Mouse (Mus musculus): ENCODE results near the gene Eif4b. TPM values are rescaled to one million over a fixed set of nuclear protein-coding genes. Genes with fewer than 3 reads are reported as not detected.
"Not testable (repeated sequence)": the region's sequence is repeated elsewhere in the genome, so short reads cannot be mapped to it uniquely, and the experiment has no call there.

The Eif4b gene
- polyA plus RNA-seq, 1 experiment from 2014 or later, result 46.5 TPM

GRCm38 (mm10) chr15:102079924-102080323 is 6.4 kb downstream of the Eif4b start:
- not testable (repeated sequence) for ATAC-seq (ENCODE audit: low FRiP score, low TSS enrichment); H3K4me1 ChIP-seq (replicated peaks; ENCODE audit: control insufficient read depth, insufficient read depth); H3K4me3 ChIP-seq (ENCODE audit: low read depth, low read length); H3K9me3 ChIP-seq (ENCODE audit: control insufficient read depth, low read length); H3K27me3 ChIP-seq (ENCODE audit: control insufficient read depth, insufficient read depth, low read length); H3K9ac ChIP-seq (ENCODE audit: low read length); H3K27ac ChIP-seq (replicated peaks); H3K36me3 ChIP-seq (ENCODE audit: control insufficient read depth, insufficient read depth, low read length); DNase-seq (ENCODE audit: low spot score); H3K4me2 ChIP-seq (replicated peaks; ENCODE audit: low read depth)
- 70% methylated on average over 8 of the region's 8 CpGs for WGBS
- peak; percentile 20; the same call in 1 of the 2 replicates for TF ChIP-seq CTCF (IDR thresholded peaks at IDR 0.05; ENCODE audit: low read depth)

DNA sequence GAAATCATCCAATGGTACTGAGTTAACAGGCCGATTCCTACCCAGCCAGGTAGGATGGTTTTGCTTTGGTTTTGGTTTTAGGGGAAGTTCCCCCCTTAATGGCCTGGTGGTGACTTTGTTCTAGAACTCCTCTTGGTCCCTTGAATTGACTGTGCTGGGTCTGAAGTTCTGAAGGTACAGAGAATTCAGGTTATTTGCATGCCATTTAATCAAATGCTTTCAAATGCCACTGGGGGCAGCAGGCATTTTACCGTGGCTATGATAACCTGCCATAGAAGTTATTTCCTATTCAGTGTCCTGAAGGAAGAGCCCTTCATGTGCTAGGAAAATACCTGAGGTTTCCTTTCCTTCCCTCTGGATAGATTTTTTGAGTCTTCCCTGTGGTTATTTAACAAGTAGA is 6.9 kb downstream of the Eif4b start:
- peak; percentile 46 for TF ChIP-seq CTCF (IDR thresholded peaks at IDR 0.05; ENCODE audit: low read depth)
- TF ChIP-seq EP300 (optimal IDR thresholded peaks at IDR 0.05), result no peak
- H3K9ac ChIP-seq (ENCODE audit: low read length), result no peak overlapping the region
- H3K4me3 ChIP-seq (ENCODE audit: low read depth, low read length), result no peak overlapping the region
- H3K4me1 ChIP-seq (replicated peaks; ENCODE audit: control insufficient read depth, insufficient read depth), result no peaks in the 10 kb centered on the region
- H3K36me3 ChIP-seq (ENCODE audit: control insufficient read depth, insufficient read depth, low read length), result peaks cover 6% of the 10 kb centered on the region
- no peak overlapping the region for H3K4me2 ChIP-seq (replicated peaks; ENCODE audit: low read depth)
- DNase-seq (ENCODE audit: low spot score) (no peak), ATAC-seq (ENCODE audit: low FRiP score, low TSS enrichment) (no peak)
- WGBS, result 49% methylated on average over 2 of the region's 2 CpGs
- no peaks in the 10 kb centered on the region for H3K9me3 ChIP-seq (ENCODE audit: control insufficient read depth, low read length)
- no peaks in the 10 kb centered on the region for H3K27me3 ChIP-seq (ENCODE audit: control insufficient read depth, insufficient read depth, low read length)
- no peak overlapping the region for H3K27ac ChIP-seq (replicated peaks)

DNA sequence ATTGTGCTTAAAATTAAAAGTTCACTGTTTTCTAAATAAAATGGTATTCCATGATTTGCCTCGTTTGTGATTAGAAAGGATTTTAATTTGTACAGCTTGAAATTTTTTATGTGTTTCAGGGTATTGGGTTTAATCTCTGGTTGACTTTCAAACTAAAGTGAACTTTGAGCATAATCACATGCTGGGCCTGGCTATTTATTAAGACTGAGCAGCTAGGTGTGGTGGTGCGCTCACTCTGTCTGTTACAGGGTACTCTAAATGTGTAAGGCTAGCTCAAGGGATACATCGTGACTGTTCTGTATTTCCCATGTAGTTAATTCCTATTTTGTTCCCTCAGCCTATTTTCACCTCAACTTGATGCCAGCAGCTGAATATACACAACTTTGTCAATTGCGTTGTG is 8.6 kb downstream of the Eif4b start:
- no peaks in the 10 kb centered on the region for H3K4me1 ChIP-seq (replicated peaks; ENCODE audit: control insufficient read depth, insufficient read depth)
- H3K4me2 ChIP-seq (replicated peaks; ENCODE audit: low read depth), result no peak overlapping the region
- TF ChIP-seq EP300 (optimal IDR thresholded peaks at IDR 0.05) (no peak), CTCF (IDR thresholded peaks at IDR 0.05; ENCODE audit: low read depth) (no peak)
- peaks cover 13% of the 10 kb centered on the region for H3K36me3 ChIP-seq (ENCODE audit: control insufficient read depth, insufficient read depth, low read length)
- no peak overlapping the region for H3K27ac ChIP-seq (replicated peaks)
- H3K4me3 ChIP-seq (ENCODE audit: low read depth, low read length), result no peak overlapping the region
- no peak overlapping the region for H3K9ac ChIP-seq (ENCODE audit: low read length)
- DNase-seq (ENCODE audit: low spot score) (no peak), ATAC-seq (ENCODE audit: low FRiP score, low TSS enrichment) (no peak)
- WGBS, result 83% methylated on average over 4 of the region's 4 CpGs
- H3K27me3 ChIP-seq (ENCODE audit: control insufficient read depth, insufficient read depth, low read length), result no peaks in the 10 kb centered on the region
- H3K9me3 ChIP-seq (ENCODE audit: control insufficient read depth, low read length), result no peaks in the 10 kb centered on the region

DNA sequence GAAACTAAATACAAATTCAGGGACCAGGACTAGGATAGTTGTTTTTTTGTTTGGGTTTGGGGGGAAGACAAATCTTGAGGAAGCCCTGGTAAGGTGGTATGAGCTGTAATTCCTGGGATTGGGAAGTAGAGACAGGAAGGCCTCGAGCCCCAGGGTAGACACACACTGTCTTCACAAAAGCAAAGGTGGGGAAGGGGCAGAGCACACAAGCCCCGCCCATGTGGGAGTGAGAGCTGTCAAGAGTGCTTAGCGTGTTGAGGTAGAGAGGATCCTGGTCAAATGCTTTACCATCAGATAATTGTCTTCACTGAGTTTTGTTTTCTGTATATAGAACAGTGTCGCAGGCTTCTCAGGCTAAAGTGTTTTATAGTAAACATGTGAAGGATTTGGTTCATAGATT is 9.5 kb downstream of the Eif4b start:
- DNase-seq (ENCODE audit: low spot score), result no peak
- 68% methylated on average over 4 of the region's 4 CpGs for WGBS
- peaks cover 17% of the 10 kb centered on the region for H3K36me3 ChIP-seq (ENCODE audit: control insufficient read depth, insufficient read depth, low read length)

DNA sequence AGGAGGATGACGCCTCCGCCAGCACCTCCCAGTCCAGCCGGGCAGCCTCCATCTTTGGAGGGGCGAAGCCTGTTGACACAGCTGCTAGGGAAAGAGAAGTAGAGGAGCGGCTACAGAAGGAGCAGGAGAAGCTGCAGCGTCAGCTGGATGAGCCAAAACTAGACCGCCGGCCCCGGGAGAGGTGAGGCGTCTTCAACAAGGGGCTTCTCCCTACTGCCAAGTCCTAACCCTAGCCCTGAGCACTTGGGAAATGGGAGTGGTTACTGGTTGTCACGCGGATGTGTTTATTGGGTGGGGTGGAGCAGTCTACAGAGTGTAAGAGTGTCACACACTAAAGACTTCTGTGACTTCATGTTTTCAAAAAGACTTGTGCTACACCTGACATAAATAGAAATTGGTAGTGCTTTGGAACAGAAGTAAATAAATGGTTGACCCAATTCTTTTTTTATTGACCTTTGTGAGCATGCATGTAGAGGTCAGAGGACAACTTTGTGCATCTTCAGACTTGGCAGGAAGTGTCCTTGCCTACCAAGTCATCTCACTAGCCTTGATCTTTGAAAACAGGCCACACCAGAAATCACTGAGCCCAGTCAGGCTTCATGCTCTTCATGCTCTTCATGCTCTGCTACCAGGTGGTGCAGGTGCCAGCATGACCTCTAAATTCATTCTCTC is 16.5 kb downstream of the Eif4b start:
- H3K36me3 ChIP-seq (ENCODE audit: control insufficient read depth, insufficient read depth, low read length), result peaks cover 63% of the 10 kb centered on the region
- H3K9ac ChIP-seq (ENCODE audit: low read length), result no peak overlapping the region
- no peaks in the 10 kb centered on the region for H3K9me3 ChIP-seq (ENCODE audit: control insufficient read depth, low read length)
- DNase-seq (ENCODE audit: low spot score) (no peak), ATAC-seq (ENCODE audit: low FRiP score, low TSS enrichment) (peak; percentile 60; the same call in 1 of the 2 replicates)
- H3K27ac ChIP-seq (replicated peaks), result no peak overlapping the region
- H3K27me3 ChIP-seq (ENCODE audit: control insufficient read depth, insufficient read depth, low read length), result no peaks in the 10 kb centered on the region
- no peak overlapping the region for H3K4me2 ChIP-seq (replicated peaks; ENCODE audit: low read depth)
- WGBS, result 66% methylated on average over 12 of the region's 12 CpGs
- no peak overlapping the region for H3K4me3 ChIP-seq (ENCODE audit: low read depth, low read length)
- H3K4me1 ChIP-seq (replicated peaks; ENCODE audit: control insufficient read depth, insufficient read depth), result no peaks in the 10 kb centered on the region
- TF ChIP-seq CTCF (IDR thresholded peaks at IDR 0.05; ENCODE audit: low read depth), result no peak
- no peak for TF ChIP-seq EP300 (optimal IDR thresholded peaks at IDR 0.05)

More for the DNA sequence above, 9.5 kb downstream of the Eif4b start:
- TF ChIP-seq EP300 (optimal IDR thresholded peaks at IDR 0.05), result no peak
- TF ChIP-seq CTCF (IDR thresholded peaks at IDR 0.05; ENCODE audit: low read depth), result no peak
- H3K27me3 ChIP-seq (ENCODE audit: control insufficient read depth, insufficient read depth, low read length), result no peaks in the 10 kb centered on the region
- no peaks in the 10 kb centered on the region for H3K4me1 ChIP-seq (replicated peaks; ENCODE audit: control insufficient read depth, insufficient read depth)
- no peaks in the 10 kb centered on the region for H3K9me3 ChIP-seq (ENCODE audit: control insufficient read depth, low read length)
- no peak overlapping the region for H3K27ac ChIP-seq (replicated peaks)
- H3K4me2 ChIP-seq (replicated peaks; ENCODE audit: low read depth), result no peak overlapping the region
- no peak overlapping the region for H3K9ac ChIP-seq (ENCODE audit: low read length)
- H3K4me3 ChIP-seq (ENCODE audit: low read depth, low read length), result no peak overlapping the region
- no peak for ATAC-seq (ENCODE audit: low FRiP score, low TSS enrichment)

GRCm38 (mm10) chr15:102091063-102091679 is 17.6 kb downstream of the Eif4b start:
- Histone ChIP-seq H3K9ac (ENCODE audit: low read length) (no peak overlapping the region), H3K36me3 (ENCODE audit: control insufficient read depth, insufficient read depth, low read length) (peaks cover 61% of the 10 kb centered on the region), H3K4me3 (ENCODE audit: low read depth, low read length) (no peak overlapping the region), H3K9me3 (ENCODE audit: control insufficient read depth, low read length) (no peaks in the 10 kb centered on the region), H3K4me2 (replicated peaks; ENCODE audit: low read depth) (no peak overlapping the region), H3K4me1 (replicated peaks; ENCODE audit: control insufficient read depth, insufficient read depth) (no peaks in the 10 kb centered on the region), H3K27ac (replicated peaks) (no peak overlapping the region), H3K27me3 (ENCODE audit: control insufficient read depth, insufficient read depth, low read length) (no peaks in the 10 kb centered on the region)
- DNase-seq (ENCODE audit: low spot score) (no peak), ATAC-seq (ENCODE audit: low FRiP score, low TSS enrichment) (no peak)
- 74% methylated on average over 12 of the region's 12 CpGs for WGBS
- TF ChIP-seq CTCF (IDR thresholded peaks at IDR 0.05; ENCODE audit: low read depth) (no peak), EP300 (optimal IDR thresholded peaks at IDR 0.05) (no peak)
